Mouse (Mus musculus) CH12.LX (cell line): ENCODE measurements around the gene LTO1.

Source experiments
- CTCF ChIP-seq, 2 experiments: IDR thresholded peaks in 1 of 2; conservative IDR thresholded peaks in 1 of 2; 2 replicates each; pipeline ENCODE4 v1.5.1; 2011 to 2012; ENCODE audit warnings: low read depth in 2 of 2, low read length in 2 of 2, improper control_type of control experiment in 1 of 2, inconsistent platforms in 1 of 2, mild to moderate bottlenecking in 1 of 2, moderate library complexity in 1 of 2
- EP300 ChIP-seq: IDR thresholded peaks from 2 replicates; pipeline ENCODE4 v1.6.1; 2011; ENCODE audit warnings: low read length, improper control_type of control experiment
- JUND ChIP-seq: conservative IDR thresholded peaks from 2 replicates; pipeline ENCODE4 v1.6.1; 2011; ENCODE audit warnings: low read depth, low read length, improper control_type of control experiment
- KAT2A ChIP-seq: IDR thresholded peaks from 2 replicates; pipeline ENCODE4 v1.6.1; 2012; ENCODE audit warnings: low read length, improper control_type of control experiment, inconsistent platforms; ENCODE audit not compliant: insufficient replicate concordance
- RAD21 ChIP-seq: IDR thresholded peaks from 2 replicates; pipeline ENCODE4 v1.6.1; 2011; ENCODE audit warnings: low read depth, mild to moderate bottlenecking, low read length, improper control_type of control experiment, moderate library complexity
- RCOR1 ChIP-seq: conservative IDR thresholded peaks from 2 replicates; pipeline ENCODE4 v1.6.1; 2012; ENCODE audit warnings: low read depth, mild to moderate bottlenecking, inconsistent platforms, low read length, improper control_type of control experiment
- SIN3A ChIP-seq: IDR thresholded peaks from 2 replicates; pipeline ENCODE4 v1.6.1; 2012; ENCODE audit warnings: low read length, improper control_type of control experiment, inconsistent platforms
- TBP ChIP-seq: conservative IDR thresholded peaks from 2 replicates; pipeline ENCODE4 v1.6.1; 2011; ENCODE audit warnings: low read depth, low read length, improper control_type of control experiment
- TCF12 ChIP-seq: IDR thresholded peaks from 2 replicates; pipeline ENCODE4 v1.6.1; 2014; ENCODE audit warnings: low read depth, mild to moderate bottlenecking, inconsistent platforms, low read length, improper control_type of control experiment
- UBTF ChIP-seq: IDR thresholded peaks from 2 replicates; pipeline ENCODE4 v1.6.1; 2012; ENCODE audit warnings: low read depth, mild to moderate bottlenecking, inconsistent platforms, low read length, improper control_type of control experiment, moderate library complexity
- USF1 ChIP-seq: IDR thresholded peaks from 2 replicates; pipeline ENCODE4 v1.6.1; 2014; ENCODE audit warnings: low read depth, mild to moderate bottlenecking, inconsistent platforms, low read length, improper control_type of control experiment
- ZC3H11A ChIP-seq: IDR thresholded peaks from 2 replicates; pipeline ENCODE4 v1.6.1; 2012; ENCODE audit warnings: low read depth, mild to moderate bottlenecking, inconsistent platforms, low read length, improper control_type of control experiment
- ZKSCAN1 ChIP-seq: IDR thresholded peaks from 2 replicates; pipeline ENCODE4 v1.6.1; 2012; ENCODE audit warnings: low read depth, inconsistent platforms, low read length, improper control_type of control experiment, borderline replicate concordance

DNA sequence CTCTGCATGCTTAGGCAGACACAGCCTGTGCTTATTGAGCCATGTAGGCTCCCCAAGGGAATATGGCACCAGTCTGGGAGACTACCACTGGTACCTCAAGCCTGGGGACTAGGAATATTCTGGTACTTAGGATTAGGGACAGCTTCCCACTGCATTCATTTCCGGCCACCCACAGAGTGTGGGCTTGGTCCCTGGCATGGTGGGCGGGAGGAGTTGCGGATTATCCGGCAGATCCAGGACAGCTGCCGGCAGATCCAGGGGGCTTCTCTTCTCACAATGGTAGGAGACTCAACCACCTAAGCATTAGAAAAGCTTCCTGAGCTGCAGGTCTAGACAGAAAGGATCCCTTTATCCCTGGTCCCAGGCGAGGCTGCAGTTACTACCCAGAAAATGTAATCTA, 16.4 kb upstream of the LTO1 start:
- TF ChIP-seq ZKSCAN1, result no peak
- TF ChIP-seq EP300, result no peak
- TF ChIP-seq CTCF (conservative IDR thresholded peaks at IDR 0.05 in 1 of 2, IDR thresholded peaks at IDR 0.05 in 1 of 2; ENCODE audit: low read depth in 2 of 2, low read length in 2 of 2), result no peak
- TF ChIP-seq UBTF, result no peak
- no peak for TF ChIP-seq TCF12
- no peak for TF ChIP-seq ZC3H11A
- no peak for TF ChIP-seq USF1
- no peak for TF ChIP-seq KAT2A
- no peak for TF ChIP-seq RCOR1
- TF ChIP-seq TBP, result no peak
- no peak for TF ChIP-seq RAD21
- no peak for TF ChIP-seq JUND
- TF ChIP-seq SIN3A, result no peak
